Mouse (Mus musculus) lung, adult 2 months (tissue): ENCODE measurements at regions not wholly inside any gene's neighbourhood (a gene's known extent, or its start where the extent isn't known, plus 50 kb on each side); places are given as distances from the start of the nearest gene placed in this dataset.

ENCODE experiments used
- CTCF ChIP-seq: fragments of 200-500 bp; IDR thresholded peaks from 2 replicates; pipeline ENCODE4 v1.5.1; 2011; ENCODE audit warnings: mild to moderate bottlenecking, low read length, control low read depth; ENCODE audit not compliant: insufficient read depth
- POLR2A ChIP-seq: fragments of 200-500 bp; IDR thresholded peaks from 2 replicates; pipeline ENCODE4 v1.6.1; 2011; ENCODE audit warnings: low read depth, mild to moderate bottlenecking, control low read depth, low read length, borderline replicate concordance; ENCODE audit errors: extremely low read depth

DNA sequence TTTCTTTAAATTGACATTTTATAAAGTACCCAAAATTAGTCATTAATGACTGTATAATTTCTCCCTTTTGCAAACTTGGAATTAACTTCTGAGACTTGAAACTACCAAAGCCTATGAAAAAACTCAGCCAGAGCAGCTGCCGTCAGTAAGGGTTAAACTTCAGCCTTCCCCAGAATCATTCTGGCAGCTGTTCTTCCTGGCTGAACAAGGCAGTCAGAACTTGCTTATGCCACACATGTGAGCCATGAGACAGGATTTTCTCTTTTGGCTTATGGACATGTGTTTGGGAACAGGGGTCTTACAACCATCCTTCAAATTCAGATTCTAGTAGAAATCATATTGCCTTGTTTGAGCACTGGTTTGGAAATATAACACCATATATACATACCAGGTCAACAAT, 422.4 kb upstream of the Fat1 start:
- TF ChIP-seq CTCF = no peak
- TF ChIP-seq POLR2A = no peak
